Mouse (Mus musculus): ENCODE measurements around the gene Kcnip1.

GRCm38 (mm10) chr11:34008214-34008613 is 15.3 kb upstream of the Kcnip1 start:
- TF ChIP-seq GATA1 (IDR thresholded peaks at IDR 0.05; ENCODE audit: low read length) (no peak), TAL1 (IDR thresholded peaks at IDR 0.05; ENCODE audit: low read length) (no peak)
